Mouse (Mus musculus): Measurements from ENCODE around the gene Gulp1. TPM values are rescaled to one million over a fixed set of nuclear protein-coding genes. Genes with fewer than 3 reads are reported as not detected.

The Gulp1 gene
- polyA plus RNA-seq (2012; rRNA removed) = 3.7 and 5.2 TPM in 2 replicates

DNA sequence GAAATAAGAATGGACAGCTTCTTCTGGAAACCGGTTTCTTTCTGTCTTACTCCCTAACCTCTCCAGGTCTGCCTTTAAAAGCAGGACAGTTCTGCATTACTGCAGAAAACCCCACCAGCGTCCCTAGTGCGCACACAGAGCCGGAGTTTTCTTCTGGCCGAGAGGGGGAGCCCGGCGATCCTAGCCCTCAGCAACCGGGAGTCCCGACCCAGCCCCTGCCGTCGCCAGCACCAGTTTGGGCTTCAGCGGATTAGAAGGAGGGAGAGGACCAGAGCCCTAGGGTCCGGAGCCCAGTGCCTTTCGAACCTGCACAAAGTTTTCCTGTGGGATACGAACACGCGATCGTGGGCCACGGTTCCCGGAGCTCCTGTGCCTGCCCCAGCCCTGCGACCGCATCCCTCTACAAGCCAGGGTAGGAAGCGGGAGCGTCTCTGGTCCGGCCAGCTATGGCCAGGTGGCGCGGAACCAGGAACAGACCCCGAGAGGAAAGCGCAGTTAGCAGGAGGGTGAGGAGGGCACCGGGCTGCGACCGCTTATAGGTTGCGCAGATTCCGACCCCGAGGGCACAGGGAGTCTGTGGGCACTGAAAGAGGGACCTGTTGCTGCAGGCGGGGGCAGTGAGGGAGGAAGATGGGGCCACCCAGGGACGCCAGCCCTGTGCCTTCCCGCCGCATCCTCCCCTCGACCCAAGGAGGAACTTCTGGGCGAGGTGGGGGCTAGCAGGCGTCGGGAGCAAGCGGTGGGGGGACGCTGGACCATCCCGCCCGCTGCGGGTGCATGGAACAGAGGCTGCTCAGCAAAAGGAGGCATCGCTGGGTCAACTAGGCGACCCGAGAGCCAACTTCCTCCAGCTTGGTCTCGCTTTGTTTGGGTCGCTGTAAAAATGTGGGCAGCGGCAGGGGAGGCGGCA is at the start of gene Gulp1:
Gene Gulp1 (plus strand): TSS at position 51 of the 910 bp plus-strand sequence.
- DNase-seq (ENCODE audit: extremely low spot score in 1 of 2, low spot score in 1 of 2) = peak in 1 of 2 experiments; percentile 56

DNA sequence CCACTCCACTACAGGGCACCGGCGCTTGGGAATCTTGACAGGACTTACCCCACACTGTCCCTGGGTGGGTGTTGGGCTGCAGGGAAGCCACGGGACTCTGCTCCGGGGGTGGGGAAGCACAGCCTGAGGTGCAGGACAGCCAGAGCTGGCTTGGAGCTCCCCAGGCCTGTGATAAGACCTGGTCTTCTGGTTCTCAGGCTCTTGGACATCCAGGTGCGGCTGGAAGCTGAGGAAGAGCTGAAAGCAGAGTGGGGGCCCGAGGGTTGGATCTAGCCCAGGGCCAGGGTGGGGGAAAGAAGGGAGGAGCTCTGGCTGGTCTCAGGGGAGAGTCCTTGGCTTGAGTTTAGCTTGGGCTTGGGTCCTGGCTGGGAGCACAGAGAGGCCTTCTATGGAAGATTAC is 1.1 kb upstream of the Gulp1 start:
- DNase-seq (ENCODE audit: extremely low spot score in 1 of 2, low spot score in 1 of 2) = no peak

DNA sequence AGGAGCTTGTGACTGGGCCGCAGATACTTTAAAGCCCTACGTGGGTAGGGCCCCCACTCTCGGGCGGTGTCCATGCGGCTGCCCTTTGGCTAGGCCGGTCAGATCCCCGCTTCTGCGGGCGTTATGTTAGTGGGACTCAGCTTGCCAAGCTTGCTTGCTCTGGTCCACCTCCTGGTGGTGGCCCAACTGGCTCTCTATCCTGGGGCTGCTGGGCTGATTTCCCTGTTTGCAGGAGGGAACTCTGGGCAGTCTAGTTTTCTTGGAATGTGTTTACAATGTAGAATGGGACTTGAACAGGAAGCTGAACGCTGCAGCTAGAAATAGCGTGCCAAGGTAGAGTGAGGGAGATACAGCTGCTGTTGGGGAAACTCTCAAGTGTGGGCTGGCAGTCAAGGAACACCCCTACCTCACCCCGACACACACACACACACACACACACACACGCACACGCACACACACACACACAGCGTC is 1.1 kb downstream of the Gulp1 start:
- DNase-seq (ENCODE audit: extremely low spot score in 1 of 2, low spot score in 1 of 2) = peak in 1 of 2 experiments; percentile 18

DNA sequence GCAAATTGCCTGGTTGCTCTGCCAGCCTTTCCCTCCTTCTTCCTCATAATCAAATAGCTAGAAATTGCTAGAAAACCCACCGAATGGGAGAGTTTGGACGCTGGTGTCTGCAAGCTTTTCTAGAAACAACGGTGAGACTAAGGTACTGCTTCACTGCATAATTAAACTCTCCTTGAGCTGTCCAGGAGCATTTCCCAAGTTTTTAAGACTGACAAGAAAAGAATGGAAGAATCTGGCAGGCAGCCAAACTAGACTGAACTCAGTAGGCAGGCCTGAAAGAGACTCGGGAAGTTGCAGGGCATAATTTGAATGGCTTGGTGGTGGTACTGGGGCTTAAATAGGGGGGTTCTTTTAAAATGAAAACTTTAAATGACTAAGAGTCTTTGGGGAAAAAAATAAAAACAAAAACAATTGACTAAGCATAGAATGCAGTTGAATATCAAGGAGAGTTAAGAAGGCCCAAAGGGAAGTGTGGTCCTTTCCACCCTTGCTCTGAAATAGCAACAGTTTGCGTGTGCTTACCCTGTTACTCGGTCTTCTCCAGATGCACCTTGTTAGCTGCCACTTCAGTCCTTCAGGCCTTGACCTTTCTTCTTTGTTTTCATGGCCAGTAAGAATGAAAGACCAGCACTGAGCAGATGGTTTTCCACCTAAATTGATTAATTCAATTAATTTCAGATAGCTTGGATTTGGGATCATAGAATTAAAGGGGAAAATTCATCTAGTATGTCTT is 2.0 kb downstream of the Gulp1 start:
- DNase-seq (ENCODE audit: extremely low spot score in 1 of 2, low spot score in 1 of 2) = peak in 1 of 2 experiments; percentile 57

DNA sequence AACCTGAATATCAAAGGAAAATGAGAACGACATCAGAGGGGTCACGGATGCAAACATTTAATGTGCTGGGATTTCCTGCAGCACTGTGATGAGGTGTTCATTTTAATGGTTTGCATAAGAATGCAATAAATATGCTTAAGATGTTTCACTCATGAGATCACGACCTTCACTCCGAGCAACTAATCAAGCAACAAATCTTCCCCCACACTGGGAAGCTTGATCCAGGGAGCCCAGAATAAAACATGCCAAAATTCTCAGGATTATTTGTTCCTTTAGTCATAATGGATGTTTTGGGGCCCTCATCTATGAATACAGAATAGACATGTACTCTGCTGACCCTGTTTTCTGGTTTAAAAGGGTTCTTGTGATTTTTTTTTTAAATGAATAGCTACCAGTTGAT is 16.1 kb downstream of the Gulp1 start:
- no peak for DNase-seq (ENCODE audit: extremely low spot score in 1 of 2, low spot score in 1 of 2)

DNA sequence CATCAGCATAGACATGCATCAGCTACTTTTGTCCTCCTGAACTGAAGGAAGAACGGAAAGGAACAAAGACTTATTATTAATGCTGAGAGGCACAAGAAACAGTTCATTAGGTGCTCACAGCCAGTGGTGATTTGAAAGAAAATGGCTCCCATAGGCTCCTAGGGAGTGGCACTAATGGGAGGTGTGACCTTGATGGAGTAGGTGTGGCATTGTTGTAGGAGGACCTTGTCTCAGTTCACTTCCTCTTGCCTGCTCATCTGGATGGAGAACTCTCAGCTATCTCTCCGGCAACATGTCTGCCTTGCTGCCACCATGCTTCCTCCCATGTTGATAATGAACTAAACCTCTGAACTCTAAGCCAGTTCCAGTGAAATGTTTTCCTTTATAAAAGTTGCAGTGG is 17.0 kb downstream of the Gulp1 start:
- DNase-seq (ENCODE audit: extremely low spot score in 1 of 2, low spot score in 1 of 2) = no peak

DNA sequence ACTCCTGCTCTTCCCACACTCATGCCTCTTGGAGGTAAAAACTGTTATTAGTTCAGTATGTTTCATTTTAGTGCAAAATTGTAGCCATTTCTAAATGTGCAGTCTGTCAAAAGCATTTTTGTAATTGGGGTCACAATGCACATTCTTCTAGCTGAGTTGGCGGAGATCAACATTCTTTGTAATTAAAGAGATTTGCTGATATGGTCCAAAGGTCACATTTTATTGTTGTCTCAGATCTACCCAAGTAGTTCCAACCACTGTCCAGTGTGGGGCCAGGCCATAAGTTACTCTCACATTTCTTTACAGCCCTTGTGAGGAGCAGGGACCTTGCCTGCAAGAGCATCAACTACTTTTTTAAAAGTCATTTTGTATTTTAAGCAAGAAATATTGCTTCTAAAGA is 24.7 kb downstream of the Gulp1 start:
- DNase-seq (ENCODE audit: extremely low spot score in 1 of 2, low spot score in 1 of 2) = no peak

DNA sequence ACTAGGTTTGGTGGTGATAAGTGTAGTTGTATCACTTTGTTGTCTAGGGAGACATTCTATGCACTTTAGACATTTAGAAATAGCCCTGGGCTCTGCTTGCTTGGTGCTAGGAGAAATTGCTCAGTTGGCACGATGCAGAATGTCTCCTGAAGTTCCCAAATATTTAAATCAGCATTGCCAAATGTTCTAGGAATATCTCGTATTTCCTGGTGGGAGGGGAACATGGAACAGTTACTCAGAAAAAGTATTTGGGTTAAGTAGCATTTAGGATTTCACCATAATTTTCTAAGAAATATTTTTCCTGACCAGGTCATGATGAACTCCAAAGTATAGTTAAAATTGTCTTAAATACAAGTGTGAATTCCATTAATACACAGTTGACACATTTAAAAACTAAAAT is 25.3 kb downstream of the Gulp1 start:
- DNase-seq (ENCODE audit: extremely low spot score in 1 of 2, low spot score in 1 of 2) = no peak

DNA sequence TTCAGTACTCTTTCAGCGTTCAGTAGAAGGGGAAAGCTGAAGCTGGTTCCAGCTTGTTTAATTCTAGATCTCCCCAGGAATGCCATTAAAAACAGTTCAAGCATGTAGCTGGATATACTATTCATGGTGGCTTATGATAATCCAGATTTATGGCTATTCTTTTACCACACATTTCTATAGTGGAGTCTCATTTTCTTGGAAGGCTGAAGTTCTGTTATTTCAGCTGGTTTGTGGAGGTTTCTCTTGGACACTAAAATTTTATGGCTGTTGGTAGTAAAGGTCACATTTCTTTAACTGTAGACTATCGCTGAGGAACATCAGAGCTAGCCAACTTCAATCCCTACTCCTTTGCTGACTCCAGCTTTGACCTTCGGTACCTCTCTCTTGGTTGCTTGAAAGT is 29.1 kb downstream of the Gulp1 start:
- DNase-seq (ENCODE audit: extremely low spot score in 1 of 2, low spot score in 1 of 2) = no peak

DNA sequence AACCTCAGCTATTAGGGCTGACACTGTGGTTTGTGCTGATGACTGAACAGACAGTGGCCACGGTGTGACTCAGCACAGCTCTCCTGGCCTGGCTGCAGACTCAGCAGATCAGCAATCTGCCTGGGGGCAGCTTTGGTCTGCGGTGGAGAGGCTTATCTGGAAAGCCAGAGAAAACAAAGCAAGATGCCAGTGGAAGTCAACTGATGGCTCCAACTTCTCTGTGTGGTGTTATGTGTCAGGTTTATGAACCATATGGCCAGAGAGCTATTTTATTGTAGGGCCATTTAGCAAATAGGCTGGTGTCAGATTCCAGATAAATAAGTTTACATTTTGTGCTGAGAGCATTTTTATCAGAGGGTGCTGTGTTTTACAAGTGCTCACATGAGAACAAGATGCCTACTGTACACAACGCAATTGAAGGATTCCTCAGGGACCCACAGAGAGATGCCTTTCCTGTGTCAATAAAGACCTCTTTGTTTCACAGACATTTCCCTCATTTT is 33.6 kb downstream of the Gulp1 start:
- DNase-seq (ENCODE audit: extremely low spot score in 1 of 2, low spot score in 1 of 2) = no peak

DNA sequence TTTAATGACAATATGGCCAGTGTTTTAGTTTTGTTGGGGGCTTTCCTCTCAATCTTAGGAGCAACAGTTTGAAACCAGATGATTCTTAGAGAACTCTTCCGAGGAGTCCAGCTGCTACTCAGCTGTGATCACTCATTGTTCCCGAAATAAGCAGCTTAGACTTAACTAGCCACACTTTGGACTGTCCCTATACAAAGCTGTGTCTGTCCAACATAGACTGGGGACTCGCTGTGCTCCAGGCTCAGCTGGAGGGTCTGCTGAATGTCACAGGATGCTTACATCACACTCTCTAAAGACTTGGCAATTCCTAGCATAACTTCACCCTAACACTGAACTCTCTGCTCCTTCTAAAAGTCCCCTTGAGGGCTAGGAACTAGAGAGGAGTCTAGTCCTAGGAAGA is 40.4 kb downstream of the Gulp1 start:
- no peak for DNase-seq (ENCODE audit: extremely low spot score in 1 of 2, low spot score in 1 of 2)

DNA sequence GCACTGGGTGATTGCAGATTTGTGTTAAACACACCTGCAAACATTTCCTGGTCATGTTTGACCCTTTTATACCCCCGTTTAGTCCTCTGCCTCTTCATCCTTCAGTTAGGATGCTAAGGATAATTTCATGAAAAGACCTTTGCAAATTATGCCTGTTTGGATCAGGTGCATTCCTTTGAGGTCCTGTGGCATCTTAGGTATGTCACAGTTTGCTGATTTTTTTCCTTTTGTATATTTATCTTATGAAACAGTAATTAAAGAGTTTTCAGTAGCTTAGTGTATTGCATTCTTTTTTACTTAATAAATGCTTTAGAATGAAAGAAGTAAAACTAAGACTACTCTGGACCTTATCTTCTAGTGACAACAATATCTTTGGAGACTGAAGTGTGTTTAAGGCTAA is 41.8 kb downstream of the Gulp1 start:
- no peak for DNase-seq (ENCODE audit: extremely low spot score in 1 of 2, low spot score in 1 of 2)

DNA sequence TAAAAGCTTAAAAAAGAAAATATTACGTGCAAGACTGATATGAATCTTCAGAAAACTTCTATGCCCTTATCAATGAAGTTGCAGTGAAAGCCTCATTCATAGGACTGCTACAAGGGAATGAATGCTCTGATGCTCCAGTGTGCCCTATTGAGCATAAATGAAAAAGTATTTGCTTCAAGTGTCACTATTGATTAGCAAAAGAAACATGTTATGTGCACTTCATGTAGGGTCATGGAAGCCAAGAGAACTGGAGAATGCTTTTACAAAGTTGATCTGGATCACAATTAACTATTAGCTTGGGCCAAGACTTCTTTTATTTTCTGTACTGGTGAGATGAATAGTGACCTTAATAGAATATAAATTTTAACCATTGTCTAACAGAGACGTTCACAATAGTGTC is 47.0 kb downstream of the Gulp1 start:
- no peak for DNase-seq (ENCODE audit: extremely low spot score in 1 of 2, low spot score in 1 of 2)

DNA sequence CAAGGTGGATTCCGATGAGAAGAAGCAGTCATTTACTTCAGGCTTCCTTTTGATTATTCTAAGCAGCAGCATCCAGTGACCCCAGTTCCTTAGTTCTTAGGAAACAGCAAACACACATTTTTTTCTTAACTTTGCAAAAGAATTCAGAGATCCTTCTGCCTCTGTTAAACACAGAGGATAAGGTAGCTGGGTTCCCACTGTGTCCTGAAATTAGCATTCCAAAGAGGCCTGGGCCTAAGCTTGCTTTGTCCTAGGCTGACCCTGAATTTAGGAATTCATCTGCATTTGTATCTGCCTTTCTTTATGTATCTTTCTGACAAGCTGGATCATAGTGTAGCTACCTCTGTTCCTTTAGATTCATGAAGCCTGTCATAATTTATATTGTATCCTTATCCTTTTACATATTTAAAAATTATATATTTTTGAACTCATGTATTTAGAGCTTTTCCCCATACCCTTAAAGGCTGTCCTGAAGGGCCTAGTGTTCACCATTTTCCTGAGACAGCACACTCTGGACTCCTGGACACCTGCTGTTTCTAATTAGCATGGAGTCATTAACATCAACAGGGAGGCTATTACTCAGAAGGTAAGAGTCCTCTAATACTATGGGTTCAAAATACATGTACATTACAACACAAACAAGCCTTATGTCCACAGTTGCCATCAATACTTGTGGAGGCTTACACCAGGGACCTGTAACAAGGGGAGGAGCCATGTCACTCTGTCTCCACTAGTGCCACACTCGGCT is 62.2 kb downstream of the Gulp1 start:
- DNase-seq (ENCODE audit: extremely low spot score in 1 of 2, low spot score in 1 of 2) = no peak

DNA sequence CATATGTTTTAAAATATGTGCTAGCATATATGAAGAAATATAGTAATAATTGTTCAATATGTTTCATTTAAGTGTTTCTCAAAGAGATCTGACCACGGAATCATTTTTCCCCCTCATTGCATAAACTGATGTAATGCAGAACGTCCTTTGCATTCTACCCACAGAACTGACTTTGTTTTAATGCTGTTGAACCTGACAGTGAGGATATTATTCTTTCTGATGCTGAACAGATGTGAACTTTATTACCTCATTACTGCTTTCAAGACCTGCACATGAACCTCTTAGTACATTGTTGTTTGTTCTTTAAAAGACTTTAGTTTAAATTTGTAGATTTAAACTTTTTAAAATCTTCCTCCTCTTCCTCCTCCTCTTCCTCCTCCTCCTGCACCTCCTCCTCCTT is 67.4 kb downstream of the Gulp1 start:
- DNase-seq (ENCODE audit: extremely low spot score in 1 of 2, low spot score in 1 of 2) = no peak

DNA sequence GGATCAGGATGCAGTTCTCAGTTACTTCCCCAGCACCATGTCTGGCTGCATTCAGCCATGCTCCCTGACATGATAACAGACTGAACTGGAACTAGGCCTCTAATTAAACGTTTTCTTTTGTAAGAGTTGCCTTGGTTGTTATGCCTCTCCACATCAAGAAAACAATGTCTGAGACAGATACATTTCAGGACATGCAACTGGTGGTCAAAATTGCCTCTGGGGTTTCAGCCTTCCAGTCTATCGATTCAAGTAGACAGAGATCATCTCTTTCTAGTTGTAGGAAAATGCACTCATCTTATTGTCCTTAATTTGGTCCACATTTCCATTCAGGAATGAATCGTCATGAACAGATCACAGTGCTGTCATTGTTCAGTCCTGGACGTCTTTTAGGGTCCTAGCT is 83.2 kb downstream of the Gulp1 start:
- no peak for DNase-seq (ENCODE audit: extremely low spot score in 1 of 2, low spot score in 1 of 2)

DNA sequence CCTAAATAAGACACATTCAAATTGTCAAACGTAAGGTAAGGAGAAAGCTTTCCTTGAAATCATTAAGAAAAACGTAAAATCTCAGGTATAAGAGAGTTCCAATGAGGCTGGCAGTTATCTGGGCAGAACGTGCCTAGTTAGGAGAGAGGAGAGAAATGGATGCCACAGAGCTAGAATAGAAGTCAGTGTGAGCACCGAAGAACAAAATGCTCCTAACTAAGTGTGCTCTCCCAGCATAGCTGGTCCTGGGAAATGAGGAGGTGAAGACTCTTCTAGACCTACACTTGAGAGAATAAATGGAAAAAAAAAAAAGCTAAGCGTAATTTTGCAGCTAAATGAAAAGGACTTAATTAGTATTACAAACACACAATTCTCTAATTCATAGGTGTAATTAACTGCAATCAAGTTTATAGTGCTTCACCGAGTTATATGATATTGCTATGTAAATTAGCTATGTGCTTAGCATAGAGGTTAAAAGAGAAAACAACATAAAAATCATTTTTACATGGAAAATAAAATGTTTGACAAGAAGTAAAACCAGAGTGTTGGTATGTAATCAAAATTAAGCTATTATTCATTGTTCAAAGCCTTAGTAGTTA is 94.5 kb downstream of the Gulp1 start:
- no peak for DNase-seq (ENCODE audit: extremely low spot score in 1 of 2, low spot score in 1 of 2)

DNA sequence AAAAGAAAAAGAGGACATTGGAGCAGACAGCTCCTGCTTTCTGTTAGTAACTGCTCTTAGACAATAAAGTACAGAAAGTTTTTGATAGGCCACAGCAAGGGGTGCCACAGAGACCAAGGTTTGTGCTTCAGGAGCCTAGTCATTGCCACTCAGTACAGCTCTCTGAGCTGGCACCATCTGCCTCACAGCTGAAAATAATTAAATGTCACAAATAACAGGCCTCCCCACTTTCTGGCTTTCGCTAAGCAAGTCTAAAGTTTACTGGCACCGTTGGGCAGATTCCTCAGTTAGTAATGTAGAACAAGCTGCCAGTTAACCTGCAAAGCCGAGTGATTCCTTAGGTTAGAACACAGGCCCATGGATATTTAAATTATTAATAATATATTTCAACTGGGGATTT is 127.7 kb downstream of the Gulp1 start:
- peak in 1 of 2 experiments; percentile 6 for DNase-seq (ENCODE audit: extremely low spot score in 1 of 2, low spot score in 1 of 2)

DNA sequence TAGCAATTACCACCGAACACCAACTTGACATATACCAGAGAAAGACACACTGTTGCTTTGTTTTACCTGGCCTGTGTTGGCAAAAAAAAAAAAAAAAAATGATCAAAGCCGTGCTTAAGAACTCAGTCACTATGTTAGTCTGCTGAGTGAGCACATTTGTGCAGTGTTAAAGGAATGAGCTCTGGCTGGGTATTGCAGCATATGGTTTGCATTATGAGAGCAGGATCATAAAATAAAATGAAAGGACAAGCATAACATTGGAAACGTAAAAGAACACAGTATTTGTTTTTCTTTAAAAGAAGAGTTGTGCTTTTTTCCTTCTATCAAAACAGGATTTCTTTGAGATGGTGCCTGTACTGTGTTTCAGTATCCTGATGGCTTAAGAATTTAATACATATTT is 128.1 kb downstream of the Gulp1 start:
- DNase-seq (ENCODE audit: extremely low spot score in 1 of 2, low spot score in 1 of 2) = no peak

DNA sequence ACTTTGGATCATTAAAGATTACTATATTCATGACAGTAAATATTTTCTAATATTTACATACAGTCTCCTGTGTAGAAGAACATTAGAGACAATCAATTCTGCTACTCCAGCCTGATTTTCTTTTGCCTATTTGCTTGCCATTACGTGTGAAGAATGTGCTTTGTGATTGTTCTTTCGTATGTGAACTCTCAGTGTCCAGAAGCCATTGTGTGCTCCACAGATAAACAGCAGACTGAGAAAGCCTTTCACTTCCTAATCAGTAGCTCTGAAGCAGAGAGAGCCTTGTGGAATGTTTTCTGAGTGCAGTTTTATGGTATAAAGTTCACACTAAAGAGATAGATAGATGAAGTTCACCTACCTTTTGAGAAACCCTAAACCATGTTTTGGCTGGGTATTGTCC is 131.2 kb downstream of the Gulp1 start:
- DNase-seq (ENCODE audit: extremely low spot score in 1 of 2, low spot score in 1 of 2) = no peak

Measured in frontal cortex, adult 2 months (tissue).